Mouse (Mus musculus): ENCODE results near the gene Smg9.

Gene Smg9

DNA sequence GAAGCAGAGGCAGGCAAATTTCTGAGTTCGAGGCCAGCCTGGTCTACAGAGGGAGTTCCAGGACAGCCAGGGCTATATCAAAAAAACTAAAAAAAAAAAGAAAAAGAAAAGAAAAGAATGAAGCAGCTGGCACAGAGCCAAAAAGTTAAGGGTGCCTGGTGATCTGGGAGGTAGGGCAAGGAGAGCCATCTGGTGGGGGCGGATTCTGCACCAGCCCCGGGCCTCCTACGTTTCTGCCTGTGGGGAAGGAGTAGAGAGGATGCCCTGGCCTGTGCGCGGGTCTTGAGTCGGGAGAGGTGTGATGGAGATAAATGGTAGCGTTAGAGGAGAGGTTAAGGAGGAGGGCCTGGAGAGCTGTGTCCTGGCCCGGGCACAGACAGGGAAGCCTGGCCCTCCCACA, 8.8 kb downstream of the Smg9 start:
- no peak for DNase-seq (ENCODE audit: low read depth, low spot score)

DNA sequence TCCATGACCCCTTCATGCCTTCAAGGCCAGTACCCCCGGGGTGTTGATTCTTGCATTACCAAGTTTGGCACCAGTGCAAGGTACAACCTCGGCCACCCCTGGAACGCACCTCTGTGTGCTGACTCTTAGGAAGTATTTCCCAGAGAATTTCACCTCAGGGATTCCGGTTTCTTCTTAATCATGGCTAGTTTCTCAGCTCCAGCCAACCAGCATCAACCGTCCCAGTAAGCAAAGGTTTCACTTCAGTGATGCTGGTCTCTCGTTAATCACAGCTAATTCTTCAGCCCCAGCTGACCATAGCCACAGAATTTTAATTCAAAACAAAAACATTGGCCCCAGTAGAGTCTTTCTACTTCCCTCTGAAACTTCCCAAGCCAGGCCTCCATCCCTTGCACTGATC, 10.7 kb downstream of the Smg9 start:
- DNase-seq (ENCODE audit: low read depth, low spot score) = no peak

DNA sequence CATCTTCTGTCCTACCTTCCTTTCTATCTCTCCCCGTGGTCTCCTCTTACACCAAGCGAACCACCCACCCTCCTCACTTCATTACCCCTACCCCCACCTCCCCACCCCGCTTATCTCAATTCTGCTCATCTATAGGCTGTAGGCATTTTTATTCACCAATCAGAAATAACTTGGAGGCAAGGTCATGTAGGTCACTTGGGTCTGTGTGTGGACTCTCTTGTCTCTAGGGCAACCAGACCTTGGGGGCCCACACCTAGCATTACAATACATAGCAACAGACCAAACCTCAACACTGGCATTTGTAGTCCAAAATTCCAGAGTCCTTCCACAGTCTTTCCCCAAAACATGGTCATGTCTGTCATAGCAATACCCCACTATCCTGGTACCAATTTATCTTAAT, 11.4 kb downstream of the Smg9 start:
- no peak for DNase-seq (ENCODE audit: low read depth, low spot score)

DNA sequence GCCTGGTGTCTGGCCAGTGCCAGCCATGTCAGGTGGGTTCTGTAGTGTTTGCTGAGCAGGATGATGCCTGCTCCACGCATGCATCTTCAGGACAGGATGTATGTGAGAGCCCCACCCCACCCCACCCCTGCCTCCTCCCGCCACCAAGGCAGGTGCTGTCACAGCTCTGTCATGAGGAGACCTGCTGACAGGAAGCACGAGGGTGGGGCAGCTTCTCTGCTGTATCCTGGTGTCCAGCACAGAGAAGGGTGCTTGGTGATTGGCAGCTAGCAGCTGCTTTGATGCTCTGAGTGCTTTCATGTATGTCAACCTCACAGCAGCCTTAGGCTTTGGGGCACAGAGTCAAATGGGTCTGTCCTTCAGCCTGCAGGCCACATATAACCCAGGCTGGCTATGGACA, 14.2 kb downstream of the Smg9 start:
- DNase-seq (ENCODE audit: low read depth, low spot score) = no peak

DNA sequence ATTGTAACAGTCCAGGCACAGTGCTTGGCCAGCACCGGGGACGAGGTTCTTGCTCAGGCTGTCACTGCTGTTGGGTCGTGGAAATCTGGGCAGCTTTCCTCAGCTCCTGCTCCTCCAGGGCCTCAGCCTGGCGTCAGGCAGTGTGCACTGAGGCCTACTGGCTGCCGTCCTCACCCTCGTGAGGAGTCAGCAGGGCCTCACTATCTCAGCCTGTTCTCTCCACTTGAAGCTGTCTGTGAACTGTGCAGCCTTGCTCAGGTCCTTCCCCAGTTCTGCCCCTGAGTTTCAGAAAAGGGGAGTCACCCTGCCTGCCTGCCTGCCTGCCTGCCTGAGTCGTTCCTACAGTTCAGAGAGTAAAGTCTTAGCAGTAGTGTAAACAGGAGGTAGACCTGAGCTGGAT, 15.8 kb downstream of the Smg9 start:
- DNase-seq (ENCODE audit: low read depth, low spot score) = no peak

DNA sequence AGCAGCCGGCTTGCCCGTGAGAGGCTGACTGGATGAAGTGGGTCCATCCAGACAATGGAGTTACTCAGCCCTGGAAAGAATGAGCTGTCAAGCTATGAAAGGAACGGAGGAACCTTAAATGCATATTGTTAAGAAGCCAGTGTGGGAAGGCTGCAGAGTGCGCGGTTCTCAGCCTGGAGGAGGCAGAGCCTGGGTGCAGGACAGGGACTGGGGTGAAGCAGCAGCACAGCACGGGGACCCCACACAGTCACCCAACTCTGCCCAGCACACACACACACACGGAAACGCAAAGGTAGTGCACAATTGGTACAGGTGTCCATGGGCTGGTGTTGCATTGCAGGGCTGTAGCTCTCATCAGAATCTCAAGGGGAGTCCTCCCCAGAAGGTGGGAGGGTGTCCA, 20.2 kb downstream of the Smg9 start:
- no peak for DNase-seq (ENCODE audit: low read depth, low spot score)

DNA sequence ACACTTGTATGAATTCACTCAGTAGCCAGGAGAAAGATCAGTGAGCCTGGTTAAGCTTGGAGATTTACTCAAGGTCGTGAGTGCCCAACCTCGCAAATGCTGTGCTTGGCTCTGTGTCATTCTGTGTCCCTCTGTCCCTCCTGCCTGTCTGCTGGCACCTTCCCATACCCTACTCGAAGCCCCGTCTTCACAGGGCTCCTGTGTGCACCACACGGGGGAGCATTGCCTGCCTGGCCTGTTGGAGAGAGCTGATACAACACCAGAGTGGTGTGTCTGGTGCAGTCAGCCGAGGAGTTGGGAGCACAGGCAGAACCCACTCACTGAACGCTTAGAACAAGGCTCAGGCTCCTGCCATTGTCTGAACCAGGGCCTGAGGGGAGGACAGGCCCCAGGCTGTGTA, 22.2 kb downstream of the Smg9 start:
- no peak for DNase-seq (ENCODE audit: low read depth, low spot score)

DNA sequence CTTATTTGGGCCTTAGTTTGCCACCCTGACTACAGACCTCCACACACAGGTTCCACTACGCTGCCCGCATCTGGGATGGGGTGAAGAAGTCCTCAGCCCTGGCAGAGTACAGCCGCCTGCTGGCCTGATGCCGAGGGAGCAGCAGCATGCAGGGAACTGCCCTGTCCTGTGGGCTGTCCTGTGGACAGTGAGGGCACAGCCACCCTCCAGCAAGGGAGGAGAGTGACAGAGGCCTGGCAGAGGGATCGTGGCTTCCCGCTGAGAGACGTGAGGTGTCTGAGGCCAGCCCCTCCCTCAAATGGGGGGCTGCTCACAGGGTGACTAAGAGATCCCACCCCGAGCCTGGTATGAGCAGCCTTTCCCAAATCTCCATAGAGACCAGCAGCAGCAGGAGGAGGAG, 22.8 kb downstream of the Smg9 start:
- DNase-seq (ENCODE audit: low read depth, low spot score) = no peak

DNA sequence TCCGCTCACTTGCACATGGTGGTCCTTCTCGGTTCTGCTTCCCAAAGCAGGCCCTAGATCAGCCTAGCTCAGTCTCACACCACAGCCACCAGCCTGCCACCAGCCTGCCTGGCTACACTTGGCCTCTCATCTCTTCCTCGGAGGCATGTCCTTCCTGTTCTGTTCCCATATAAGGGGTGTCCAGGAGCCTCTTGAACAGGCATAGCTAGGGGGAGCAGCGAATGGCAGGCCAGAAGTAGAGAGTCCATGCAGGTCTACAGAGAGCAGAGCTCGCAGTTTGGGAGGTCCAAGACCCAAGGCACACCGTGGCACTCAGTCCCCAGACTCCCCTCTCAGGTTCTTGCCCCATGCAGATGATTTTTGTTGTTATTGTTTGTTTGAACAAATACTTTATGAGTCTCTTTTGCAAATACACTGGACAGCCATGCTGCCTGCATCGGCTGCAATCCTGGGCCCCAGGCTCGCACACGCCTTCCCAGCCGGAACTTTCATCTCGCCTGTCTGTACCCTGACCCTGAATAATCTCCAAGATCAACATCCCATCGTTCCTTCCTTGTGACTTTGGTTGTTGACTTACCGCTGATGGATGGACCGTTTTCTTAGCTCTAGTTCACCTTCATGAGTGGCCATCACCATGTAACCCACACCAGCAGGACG, 23.8 kb downstream of the Smg9 start:
- DNase-seq (ENCODE audit: low read depth, low spot score) = no peak

DNA sequence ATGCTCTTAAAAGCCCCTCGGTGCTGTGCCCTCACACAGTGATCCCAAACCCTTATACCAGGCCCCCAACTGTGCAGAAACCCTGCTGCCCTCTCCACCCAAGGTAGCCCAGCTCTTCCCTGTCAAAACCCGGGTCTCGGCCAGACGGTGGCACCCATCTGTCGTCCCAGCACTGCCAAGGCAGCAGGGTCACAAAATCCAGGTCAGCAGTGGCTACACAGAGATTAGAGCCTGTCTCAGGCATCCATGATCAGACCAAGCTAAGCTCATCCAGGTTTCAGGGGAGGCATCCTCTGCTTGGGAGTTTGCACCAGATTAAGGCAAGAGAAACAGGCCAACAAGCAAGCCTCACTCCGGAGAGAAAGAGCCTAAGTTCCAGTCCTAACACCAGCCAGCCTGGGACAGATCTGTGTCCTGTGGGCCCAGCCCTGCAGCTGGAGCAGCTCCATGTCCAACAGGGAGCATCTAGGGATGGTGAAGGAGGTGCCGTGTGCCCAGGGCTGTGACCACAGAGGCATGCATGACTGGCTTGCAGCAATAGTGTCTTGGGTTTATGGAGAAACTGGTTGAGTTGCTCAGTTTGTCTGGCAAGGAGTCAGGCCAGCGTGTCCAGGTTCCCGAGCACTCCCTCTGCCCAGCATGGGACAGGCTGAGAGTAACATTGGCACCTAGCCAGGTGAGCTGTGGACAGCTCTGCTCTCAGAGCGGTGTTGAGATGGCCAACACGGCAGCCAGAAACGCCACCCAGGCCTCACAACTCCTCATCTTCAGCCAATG, 24.7 kb downstream of the Smg9 start:
- no peak for DNase-seq (ENCODE audit: low read depth, low spot score)

DNA sequence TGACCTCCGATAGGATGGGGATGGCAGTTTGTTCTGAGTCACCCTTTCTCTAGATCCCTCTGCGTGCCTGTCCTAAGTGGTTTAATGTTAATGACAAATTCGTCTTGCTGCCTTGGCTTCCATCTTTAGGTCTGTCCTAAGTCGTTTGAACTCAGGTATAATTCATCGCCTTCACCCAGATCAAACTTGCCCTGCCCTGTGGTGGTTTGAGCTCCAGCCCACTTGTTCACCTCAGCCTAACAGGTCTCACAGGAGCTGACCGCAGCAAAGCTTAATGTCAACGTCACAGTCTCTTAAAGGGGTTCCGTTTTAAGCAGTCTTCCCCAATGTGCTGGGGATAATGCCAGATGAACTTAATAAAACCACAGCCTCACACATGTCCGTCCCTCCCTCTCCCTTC, 26.5 kb downstream of the Smg9 start:
- DNase-seq (ENCODE audit: low read depth, low spot score) = no peak

DNA sequence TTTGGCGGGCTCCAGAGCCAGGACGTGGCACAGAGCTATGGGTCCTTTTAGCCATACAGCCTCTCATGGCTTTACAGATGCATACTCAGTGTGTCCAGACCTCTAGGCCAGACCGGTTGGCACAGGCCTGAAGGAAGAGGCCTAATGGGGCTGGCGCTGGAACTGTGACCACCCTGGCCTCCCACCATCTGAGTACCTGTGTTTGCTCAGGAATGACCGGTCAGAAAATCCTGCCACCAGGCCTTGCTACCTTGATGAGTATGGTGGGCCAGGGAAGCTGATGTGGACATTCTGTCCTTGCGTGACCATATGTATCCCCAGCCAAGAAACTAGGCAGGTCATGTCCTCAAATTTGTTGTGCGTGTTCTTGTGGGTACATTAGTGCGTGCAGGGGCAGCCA, 27.7 kb downstream of the Smg9 start:
- DNase-seq (ENCODE audit: low read depth, low spot score) = no peak

DNA sequence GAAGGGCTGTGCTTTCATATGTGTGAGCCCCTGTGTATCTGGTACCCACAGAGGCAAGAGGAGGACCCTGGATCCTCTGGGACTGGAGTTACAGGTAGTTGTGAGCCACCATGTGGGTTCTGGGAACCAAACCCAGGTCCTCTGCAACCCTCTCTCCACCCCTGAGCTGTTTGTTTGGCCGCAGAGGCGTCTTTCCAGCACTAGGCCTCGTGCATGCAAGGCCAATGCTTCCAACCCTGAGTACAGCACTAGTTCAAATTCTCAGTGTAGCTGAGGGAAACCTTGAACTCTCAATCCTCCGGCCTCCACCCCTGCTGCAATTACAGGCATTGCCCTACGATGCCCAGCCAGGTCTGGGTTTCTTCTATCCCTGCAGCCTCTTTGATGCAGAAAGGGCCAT, 29.3 kb downstream of the Smg9 start:
- no peak for DNase-seq (ENCODE audit: low read depth, low spot score)

DNA sequence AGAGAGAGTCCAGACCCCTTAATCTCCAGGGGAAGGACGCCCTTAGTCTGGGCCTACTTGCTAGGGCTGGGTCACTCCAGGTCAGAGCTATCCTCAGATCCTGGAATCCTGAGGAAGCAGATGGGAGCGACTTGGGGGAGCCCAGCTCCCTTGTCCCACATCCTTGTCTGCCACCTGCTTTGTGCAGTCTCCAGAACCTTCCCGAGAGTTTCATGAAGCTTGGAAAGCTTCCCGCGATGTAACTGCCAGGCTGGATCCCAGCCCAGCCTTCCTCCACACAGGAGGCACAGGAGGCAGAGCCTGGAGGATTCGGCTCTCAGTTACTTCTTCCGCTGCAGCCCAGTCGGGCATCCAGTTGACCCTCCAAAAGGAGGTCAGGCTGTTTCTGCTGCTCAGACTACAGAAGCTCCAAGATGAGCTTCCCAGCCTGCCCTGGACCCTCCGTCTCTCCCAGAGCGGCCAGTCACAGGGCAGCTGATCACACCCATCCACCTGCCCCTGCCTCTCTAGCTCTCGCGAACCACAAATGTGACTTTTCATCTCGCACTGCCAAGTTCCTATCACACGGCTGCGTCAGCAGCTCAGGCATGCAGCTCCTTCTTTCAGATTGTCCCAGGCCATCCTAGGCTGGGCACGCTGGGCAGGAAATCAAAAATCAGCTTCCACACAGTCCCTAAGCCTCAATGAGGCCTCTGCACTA, 30.1 kb downstream of the Smg9 start:
- DNase-seq (ENCODE audit: low read depth, low spot score) = peak; percentile 64

DNA sequence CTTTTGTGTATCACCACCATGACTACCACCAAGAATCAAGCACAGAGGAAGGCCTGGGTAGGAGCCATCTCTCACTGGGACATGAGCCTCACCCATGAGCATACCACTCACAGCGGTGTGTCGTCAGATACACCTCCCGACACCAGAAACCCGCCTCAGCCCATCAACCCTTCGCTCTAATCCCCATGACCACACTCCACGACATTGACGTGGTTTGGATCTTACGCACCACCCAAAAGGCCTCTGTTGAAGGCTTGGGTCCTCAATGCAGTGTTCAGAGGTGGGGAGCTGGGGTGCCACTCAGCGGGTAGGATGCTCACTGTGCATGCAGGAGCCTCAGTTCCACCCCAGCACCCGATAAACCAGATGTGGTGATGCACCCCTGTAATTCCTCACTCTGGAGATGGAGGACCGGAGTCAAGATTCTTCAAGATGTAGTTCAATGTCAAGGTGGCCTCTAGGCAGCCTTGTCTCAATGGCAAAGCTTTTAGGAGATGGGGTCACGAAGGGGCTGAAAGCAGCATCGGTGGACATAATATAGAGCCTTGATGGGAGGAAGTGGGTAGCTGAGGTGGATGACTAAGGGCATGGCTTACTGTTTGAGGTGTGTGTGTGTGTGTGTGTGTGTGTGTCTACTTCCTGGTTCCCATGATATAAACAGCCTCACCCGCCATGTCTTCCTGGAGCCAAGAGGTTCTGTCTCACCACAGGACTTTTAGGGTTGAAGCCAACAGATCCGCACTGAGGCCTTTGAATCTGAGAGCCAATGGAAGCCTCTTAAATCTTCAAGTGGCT, 31.3 kb downstream of the Smg9 start:
- no peak for DNase-seq (ENCODE audit: low read depth, low spot score)

DNA sequence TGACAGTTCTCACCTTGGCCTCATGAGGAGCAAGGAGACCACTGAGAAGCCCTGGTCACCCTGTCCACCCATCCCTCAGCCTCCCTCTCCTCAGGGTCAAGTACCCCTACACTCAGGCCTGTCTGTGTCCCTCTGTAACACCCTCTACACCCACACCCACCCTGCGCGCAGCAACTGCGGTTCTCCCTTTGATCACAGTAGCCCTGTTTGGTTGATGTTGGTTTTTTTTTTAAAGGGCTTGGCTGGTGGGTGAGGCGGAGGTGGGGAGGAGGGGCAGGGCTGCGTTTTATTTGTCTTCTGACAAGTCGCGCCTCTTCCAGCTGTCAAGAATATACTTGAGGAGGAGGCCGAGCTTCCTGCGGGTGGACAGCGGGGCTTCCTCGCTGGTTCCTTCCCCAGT, 32.3 kb downstream of the Smg9 start:
- DNase-seq (ENCODE audit: low read depth, low spot score) = no peak

DNA sequence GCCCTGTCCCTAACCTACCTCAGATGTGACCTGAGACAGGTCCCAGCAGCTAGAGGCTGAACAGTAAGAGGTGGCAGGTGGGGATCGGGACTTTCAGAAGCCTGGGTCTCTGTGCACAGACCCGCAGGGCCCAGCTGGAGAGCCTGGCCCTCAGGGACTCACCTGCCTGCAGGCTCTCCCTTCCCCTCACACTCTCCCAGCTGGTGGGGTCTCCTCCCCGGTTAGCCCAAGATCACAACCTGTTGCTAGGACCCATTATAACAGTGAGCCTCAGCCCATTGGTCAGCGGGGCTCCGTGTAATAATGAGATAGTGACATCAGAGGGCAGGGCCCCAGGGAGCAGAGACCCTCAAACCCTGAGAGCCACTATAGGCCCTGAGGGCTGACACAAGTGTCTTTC, 35.9 kb downstream of the Smg9 start:
- DNase-seq (ENCODE audit: low read depth, low spot score) = no peak

DNA sequence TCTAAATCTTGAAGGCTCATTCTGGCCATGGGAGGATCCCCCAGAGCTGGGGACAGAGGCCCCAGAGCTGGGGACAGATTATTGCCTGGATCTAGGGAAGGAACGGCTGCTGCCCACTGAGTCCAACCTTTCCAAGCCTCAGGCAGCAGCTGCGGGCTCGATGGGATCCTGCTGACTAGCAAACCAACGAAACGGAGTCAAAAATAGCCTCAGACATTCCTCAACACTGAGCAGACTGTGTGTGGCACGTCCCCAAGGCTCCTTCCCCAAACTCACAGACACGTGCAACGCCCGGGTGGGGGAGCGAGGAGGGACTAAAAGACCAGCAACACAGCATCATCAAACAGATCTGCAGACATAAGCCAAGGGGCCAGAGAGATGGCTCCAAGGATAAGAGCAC, 38.6 kb downstream of the Smg9 start:
- DNase-seq (ENCODE audit: low read depth, low spot score) = no peak

DNA sequence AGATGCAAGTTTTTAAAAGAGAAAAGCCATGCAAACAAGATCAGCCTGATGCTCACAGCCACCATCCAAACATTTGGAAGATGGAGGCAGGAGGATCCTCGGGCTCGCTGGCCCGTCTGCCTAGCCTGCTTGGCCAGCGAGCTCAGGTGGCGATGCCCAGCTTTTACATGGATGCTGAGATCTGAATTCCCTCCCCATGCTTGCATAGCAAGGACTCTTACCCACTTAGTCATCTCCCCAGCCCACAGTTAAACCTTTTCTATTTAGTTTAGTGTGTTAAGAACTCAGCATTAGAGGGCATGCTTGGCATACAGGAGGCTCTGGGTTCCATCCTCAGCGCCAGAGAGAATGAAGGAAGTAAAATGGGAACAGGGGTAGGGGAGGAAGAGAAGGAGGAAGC, 39.8 kb downstream of the Smg9 start:
- DNase-seq (ENCODE audit: low read depth, low spot score) = no peak

DNA sequence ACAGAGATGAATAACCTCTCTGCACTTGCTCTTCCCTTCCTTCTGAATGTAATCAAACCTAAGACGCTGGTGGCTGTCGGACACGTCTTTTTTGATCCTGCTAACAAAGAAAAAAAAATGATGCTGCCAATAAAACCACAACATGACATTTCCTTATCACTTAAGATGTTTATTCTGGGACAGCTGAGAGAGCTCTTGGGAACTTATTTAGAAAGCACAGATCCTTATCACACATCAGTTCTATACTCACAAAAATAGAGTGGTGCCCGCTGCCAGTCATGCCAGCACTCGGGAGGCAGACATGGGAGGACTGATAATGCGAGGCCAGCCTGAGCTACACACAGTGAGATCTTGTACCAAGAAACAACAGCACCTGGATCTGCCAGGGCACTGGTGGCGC, 40.5 kb downstream of the Smg9 start:
- DNase-seq (ENCODE audit: low read depth, low spot score) = no peak

DNA sequence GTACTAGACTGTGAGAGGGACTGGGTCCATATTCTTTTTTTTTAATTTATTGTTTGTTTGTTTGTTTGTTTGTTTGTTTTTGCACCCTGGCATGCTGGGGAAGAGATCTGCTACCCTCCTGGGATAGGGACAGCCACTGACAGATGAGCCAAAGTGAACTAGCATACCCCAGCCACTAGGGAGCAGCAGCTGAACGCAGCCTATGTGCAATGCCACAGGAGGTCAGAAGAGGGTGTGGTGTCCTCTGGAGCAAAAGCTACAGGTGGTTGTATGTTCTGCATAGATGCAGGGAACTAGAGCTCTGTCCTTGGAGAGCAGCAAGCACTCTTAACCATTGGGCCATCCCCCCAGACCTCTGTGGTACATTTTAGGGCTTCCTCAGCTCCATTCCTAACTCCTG, 42.4 kb downstream of the Smg9 start:
- no peak for DNase-seq (ENCODE audit: low read depth, low spot score)

DNA sequence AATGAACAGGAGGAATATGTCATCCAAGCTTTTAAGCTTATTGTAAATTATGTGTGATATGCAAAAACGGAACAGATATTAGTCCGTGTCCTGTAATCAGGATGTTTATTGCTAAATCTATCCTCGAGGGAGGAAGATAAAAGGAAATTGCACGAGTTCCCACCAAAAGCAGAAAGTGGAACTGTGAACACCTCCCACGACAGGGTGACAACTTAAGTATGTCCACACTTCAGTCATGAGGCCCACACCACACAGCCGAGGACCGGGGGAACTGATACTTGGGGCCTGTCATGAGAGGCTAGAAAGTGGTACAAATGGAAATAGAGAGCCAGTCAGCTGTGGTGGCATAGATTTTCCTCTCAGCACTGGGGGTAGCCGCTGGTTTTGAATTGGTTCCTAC, 42.9 kb downstream of the Smg9 start:
- no peak for DNase-seq (ENCODE audit: low read depth, low spot score)

Measured in brain, embryonic 18.5 days (tissue).